Mouse (Mus musculus) brain, adult 10 weeks (tissue): ENCODE data around the gene Gm21834. TPM values are rescaled to one million over a fixed set of nuclear protein-coding genes. Genes with fewer than 3 reads are reported as not detected.

Experiments
- polyA plus RNA-seq: library from polyadenylated mRNA; stranded (reverse); fragments of 350-450 nt; fragmentation: Illumina TruSeq; extraction: RNeasy Lipid Tissue Mini Kit (QIAGEN cat#74804); gene quantifications from one replicate; pipeline ENCODE4 v1.2.3, GENCODE M21; 2015; ENCODE audit warnings: low read depth, low replicate concordance

Gene Gm21834
- not detected for polyA plus RNA-seq

GRCm38 (mm10) chr17:57742119-57742518 is at the start of gene Gm21834:
Gene Gm21834, minus strand, starts transcription at chr17:57742219.

GRCm38 (mm10) chr17:57768622-57769610 is 26.9 kb upstream of the Gm21834 start, which contains the start of gene Cntnap5c:
Gene Cntnap5c, plus strand, starts transcription at chr17:57769570.

Other genes starting within 250 kb of the Gm21834 start
- gene Vmn2r120, start 196.7 kb downstream of the Gm21834 start, polyA plus RNA-seq: not detected
- gene Cntnap5c, start 27.4 kb upstream of the Gm21834 start, polyA plus RNA-seq: 3.4 TPM